Mouse (Mus musculus) T-cell, adult 66 days (primary cell): ENCODE measurements around the gene 9330159F19Rik. TPM values are rescaled to one million over a fixed set of nuclear protein-coding genes. Genes with fewer than 3 reads are reported as not detected.

Experiments
- total RNA-seq, 2 experiments: library from RNA; stranded (reverse); gene quantifications; 3 replicates in 1 of 2; 4 replicates in 1 of 2; pipeline ENCODE4 v1.2.4; 2023

9330159F19Rik gene
- total RNA-seq: not detected

DNA sequence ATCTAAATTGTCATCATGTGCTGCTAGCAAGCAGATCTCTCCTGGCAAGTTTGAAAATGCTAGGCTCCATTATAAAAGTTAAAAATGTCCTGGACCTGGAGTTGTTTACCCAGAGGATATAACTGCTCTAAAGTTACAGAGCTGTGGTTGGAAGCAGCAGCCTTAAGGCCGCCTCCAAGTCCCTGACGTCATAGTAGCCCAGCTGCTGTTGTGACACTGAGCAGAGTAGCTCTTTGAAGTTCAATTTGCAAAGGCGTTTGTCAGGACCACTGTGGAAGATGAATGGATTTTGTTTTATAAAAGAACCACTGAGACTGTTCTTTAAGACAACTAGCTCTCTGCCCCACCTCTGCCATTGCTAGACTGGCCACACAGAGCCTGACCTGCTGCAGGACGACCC is at the start of gene 9330159F19Rik:
Gene 9330159F19Rik, plus strand, starts transcription at position 154 of the 400 bp plus-strand sequence.

GRCm38 (mm10) chr10:29198642-29199041 is 12.8 kb upstream of the 9330159F19Rik start, which contains the start of gene Gm49353:
Gene Gm49353 (plus strand): TSS chr10:29198954.

Other genes starting within 250 kb of the 9330159F19Rik start
- gene 2310057J18Rik, start 225.3 kb upstream of the 9330159F19Rik start, total RNA-seq: not detected
- gene Soga3, start 67.8 kb upstream of the 9330159F19Rik start, total RNA-seq: not detected
- not detected for gene Gm49353, start 12.7 kb upstream of the 9330159F19Rik start, total RNA-seq
- 10 to 100 TPM; 14.3 to 18.0 TPM for gene Echdc1, start 101.6 kb downstream of the 9330159F19Rik start, total RNA-seq
- 10 to 100 TPM; 62.8 to 79.4 TPM for gene Rnf146, start 150.8 kb downstream of the 9330159F19Rik start, total RNA-seq